Mouse (Mus musculus): ENCODE results near the gene Pcp4.

Gene Pcp4

GRCm38 (mm10) chr16:96563350-96564257 lies 96.2 kb downstream of the Pcp4 start:
- no peak for DNase-seq (ENCODE audit: low read depth)

GRCm38 (mm10) chr16:96567428-96567827 lies 100.0 kb downstream of the Pcp4 start:
- DNase-seq (ENCODE audit: low read depth) = no peak
